Mouse (Mus musculus) spleen, adult 12 weeks (tissue): ENCODE measurements around the gene Mt1.

Experiments used
- DNase-seq: peaks from one replicate; pipeline ENCODE4 v3.0.0; 2022; ENCODE audit warnings: low spot score

Gene Mt1

GRCm38 (mm10) chr8:94205736-94206135, 26.9 kb downstream of the Mt1 start:
- DNase-seq: peak; percentile 54

- DNase-seq: no peak
These were observed 27.4 kb downstream of the Mt1 start for GRCm38 (mm10) chr8:94206256-94206655.

- no peak for DNase-seq
These were observed 28.6 kb downstream of the Mt1 start for GRCm38 (mm10) chr8:94207491-94207890.

- DNase-seq: no peak
These were observed 30.8 kb downstream of the Mt1 start for GRCm38 (mm10) chr8:94209639-94210038.

GRCm38 (mm10) chr8:94210225-94210624, 31.3 kb downstream of the Mt1 start:
- DNase-seq: no peak

GRCm38 (mm10) chr8:94213819-94214218, 34.9 kb downstream of the Mt1 start:
- no peak for DNase-seq

GRCm38 (mm10) chr8:94214252-94215173, 35.6 kb downstream of the Mt1 start, which contains the start of gene Nup93:
Nup93 (plus strand) TSS chr8:94214564.
- peak; percentile 90 for DNase-seq

- no peak for DNase-seq
These were observed 48.6 kb downstream of the Mt1 start for GRCm38 (mm10) chr8:94227381-94227939.
